In the genomic region with DNA sequence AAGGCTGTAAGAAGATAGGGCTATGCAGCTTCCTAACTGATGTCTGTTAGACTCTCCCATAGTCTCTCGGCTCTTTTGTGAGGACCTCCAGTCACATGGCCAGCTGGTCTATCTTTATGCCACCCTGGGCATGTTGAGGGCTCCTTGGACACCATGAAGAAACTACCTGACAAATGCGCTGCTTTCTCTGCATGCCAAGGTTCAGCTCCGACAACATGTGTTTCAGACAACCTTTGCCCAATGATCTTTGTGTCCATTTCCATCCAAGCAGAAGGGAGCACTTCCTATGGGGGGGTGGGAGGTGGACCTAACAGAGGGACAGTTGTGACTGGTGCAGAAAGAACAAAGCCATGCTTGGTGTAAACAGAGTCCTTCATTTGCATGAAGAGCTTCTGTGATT, we compare ENCODE assay signal across 26 mouse cellular contexts.
"Had no signal": no experiment of that assay in that cellular context is flagged by ENCODE, and none has a peak within 500 bp of the region (broad histone marks: within the 10 kb centered on the region; RNA-seq: fewer than 3 reads in every experiment).

No protein-coding gene starts in this region.

- H3K4me1 ChIP-seq: heart, embryonic 13.5 days; heart, embryonic 15.5 days; hindbrain, embryonic 10.5 days; hindbrain, embryonic 13.5 days; hindbrain, embryonic 15.5 days; intestine, embryonic 15.5 days; limb, embryonic 10.5 days; liver, embryonic 13.5 days; liver, embryonic 15.5 days had no signal

- DNase-seq: gastrocnemius, adult 2 months; gastrocnemius, postnatal 10 days; gastrocnemius, postnatal 25 days; kidney, adult 18-20 months; kidney, adult 8-10 months; kidney, postnatal 10 days; kidney, postnatal 25 days; kidney, postnatal 4 days; liver; liver, embryonic 13.5 days; liver, postnatal 0 days had no signal

- H3K27ac ChIP-seq: gastrocnemius, adult 2 months; heart, adult 2 months; heart, embryonic 13.5 days; heart, embryonic 15.5 days; hindbrain, embryonic 10.5 days; hindbrain, embryonic 13.5 days; hindbrain, embryonic 15.5 days; intestine, embryonic 15.5 days; layer of hippocampus, adult 2 months; left cerebral cortex, adult 2 months; limb, embryonic 10.5 days; limb, embryonic 12.5 days; liver, embryonic 13.5 days; liver, embryonic 15.5 days had no signal

- H3K36me3 ChIP-seq: heart, embryonic 13.5 days; heart, embryonic 15.5 days; hindbrain, embryonic 10.5 days; hindbrain, embryonic 13.5 days; hindbrain, embryonic 15.5 days; intestine, embryonic 15.5 days; limb, embryonic 10.5 days; limb, embryonic 12.5 days; liver, embryonic 13.5 days; liver, embryonic 15.5 days had no signal

- H3K4me2 ChIP-seq: heart, embryonic 11.5 days; heart, embryonic 13.5 days; heart, embryonic 15.5 days; hindbrain, embryonic 13.5 days; hindbrain, embryonic 15.5 days; intestine, embryonic 15.5 days; limb, embryonic 12.5 days; liver, embryonic 13.5 days; liver, embryonic 15.5 days had no signal

- H3K9ac ChIP-seq: heart, embryonic 13.5 days; heart, embryonic 15.5 days; hindbrain, embryonic 13.5 days; hindbrain, embryonic 15.5 days; intestine, embryonic 15.5 days; limb, embryonic 12.5 days; liver, embryonic 13.5 days; liver, embryonic 15.5 days; liver, postnatal 0 days had no signal

- H3K4me3 ChIP-seq: gastrocnemius, adult 2 months; heart, adult 2 months; heart, embryonic 13.5 days; heart, embryonic 15.5 days; hindbrain, embryonic 10.5 days; hindbrain, embryonic 13.5 days; hindbrain, embryonic 15.5 days; intestine, embryonic 15.5 days; layer of hippocampus, adult 2 months; left cerebral cortex, adult 2 months; limb, embryonic 10.5 days; limb, embryonic 12.5 days; liver, embryonic 13.5 days; liver, embryonic 15.5 days had no signal

- ATAC-seq: inflammation-experienced regulatory T-cells, adult 6 months; intestine, embryonic 15.5 days; intestine, postnatal 0 days; liver, postnatal 0 days had no signal

- H3K9me3 ChIP-seq: heart, embryonic 13.5 days; heart, embryonic 15.5 days; hindbrain, embryonic 10.5 days; hindbrain, embryonic 13.5 days; hindbrain, embryonic 15.5 days; intestine, embryonic 15.5 days; limb, embryonic 10.5 days; limb, embryonic 12.5 days; liver, embryonic 13.5 days; liver, embryonic 15.5 days had no signal

- H3K27me3 ChIP-seq: heart, embryonic 15.5 days; hindbrain, embryonic 13.5 days; hindbrain, embryonic 15.5 days; intestine, embryonic 15.5 days; limb, embryonic 12.5 days; liver, embryonic 13.5 days; liver, embryonic 15.5 days had no signal
